Mouse (Mus musculus) heart, postnatal 0 days (tissue): Measurements from ENCODE around the gene Bhlhe23. TPM values are rescaled to one million over a fixed set of nuclear protein-coding genes. Genes with fewer than 3 reads are reported as not detected.

ENCODE experiments used
- ATAC-seq: fragments of 200-750 bp; cut with Nextera tagmentation; 2 replicates; pipeline ENCODE4 v1.8.0; 2017; ENCODE audit warnings: low read depth, moderate number of reproducible peaks, moderate library complexity; ENCODE audit not compliant: insufficient read depth
- DNase-seq: peaks from one replicate; pipeline ENCODE4 v3.0.0-alpha.2; 2016; ENCODE audit warnings: low spot score
- H3K27ac ChIP-seq: fragments of 300-500 bp; sonication (generic); 2 replicates; pipeline ENCODE4 v1.5.1; 2014; ENCODE audit warnings: low read depth, mild to moderate bottlenecking
- H3K27me3 ChIP-seq: fragments of 300-500 bp; sonication (generic); 2 replicates; pipeline ENCODE4 v1.6.1; 2014; ENCODE audit warnings: low read length, mixed read lengths; ENCODE audit not compliant: control insufficient read depth, insufficient read depth
- H3K36me3 ChIP-seq: fragments of 300-500 bp; sonication (generic); replicated peaks from 2 replicates; pipeline ENCODE4 v1.6.1; 2014; ENCODE audit warnings: low read length, mixed read lengths; ENCODE audit not compliant: control insufficient read depth, insufficient read depth
- H3K4me1 ChIP-seq: fragments of 300-500 bp; sonication (generic); 2 replicates; pipeline ENCODE4 v1.6.1; 2014; ENCODE audit warnings: antibody characterized with exemption; ENCODE audit not compliant: control insufficient read depth, insufficient read depth
- H3K4me2 ChIP-seq: fragments of 300-500 bp; sonication (generic); 2 replicates; pipeline ENCODE4 v1.6.1; 2014; ENCODE audit warnings: low read depth, mild to moderate bottlenecking, low read length, moderate library complexity
- H3K4me3 ChIP-seq: fragments of 300-500 bp; sonication (generic); 2 replicates; pipeline ENCODE4 v1.5.1; 2014; ENCODE audit warnings: low read depth, low read length
- H3K9ac ChIP-seq: fragments of 300-500 bp; sonication (generic); replicated peaks from 2 replicates; pipeline ENCODE4 v1.6.1; 2014; ENCODE audit warnings: low read depth, low read length, mixed read lengths
- H3K9me3 ChIP-seq: fragments of 300-500 bp; sonication (generic); replicated peaks from 2 replicates; pipeline ENCODE4 v1.6.1; 2016; ENCODE audit warnings: low read length; ENCODE audit not compliant: control insufficient read depth
- CTCF ChIP-seq: IDR thresholded peaks from 2 replicates; pipeline ENCODE4 v1.5.1; 2016; ENCODE audit warnings: antibody characterized with exemption, control low read depth, low read depth
- EP300 ChIP-seq: IDR thresholded peaks from 2 replicates; pipeline ENCODE4 v1.6.1; 2016; ENCODE audit warnings: antibody characterized with exemption, low read depth
- WGBS: fragments of 180-500 bp; shearing (Covaris S2); extraction: QIAGEN DNeasy Blood & Tissue Kit; methylation state at CpG from one replicate; pipeline ENCODE4 v1.1.7; 2014; 5-methylcytosine and 5-hydroxymethylcytosine counted together
- polyA plus RNA-seq: library from polyadenylated mRNA; unstranded; fragments of >200 nt; fragmentation: Nextera tagmentation; extraction: Ambion mirVana; gene quantifications from 2 replicates; pipeline ENCODE4 v1.2.1, GENCODE M21; 2015
- total RNA-seq: library from RNA; depleted of rRNA; stranded (reverse); fragments of >200 nt; gene quantifications from 2 replicates; pipeline ENCODE4 v1.2.3, GENCODE M21; 2014; ENCODE audit warnings: low replicate concordance

The Bhlhe23 gene
- total and polyA plus RNA-seq, 2 experiments from 2014 or later: not detected

DNA sequence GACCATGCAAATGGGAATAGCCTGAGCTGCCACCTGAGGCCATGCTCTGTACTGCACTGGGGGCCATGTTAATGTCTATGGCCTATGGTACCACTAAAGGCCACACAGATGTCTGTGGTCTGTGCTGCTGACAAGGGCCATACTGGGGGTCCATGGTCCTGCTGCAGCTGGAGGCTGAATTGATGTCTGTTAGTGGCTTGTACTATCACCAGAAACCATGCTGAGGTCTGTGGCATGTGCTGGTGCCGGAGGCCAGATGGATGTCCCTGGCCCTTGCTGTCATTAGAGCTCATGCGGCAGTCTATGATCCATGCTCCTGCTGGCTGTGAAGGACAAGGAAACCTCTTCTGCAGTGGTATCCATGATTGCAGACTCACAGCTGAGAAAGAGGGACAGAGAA, 42.8 kb upstream of the Bhlhe23 start:
- Histone ChIP-seq H3K27me3 (0 out of 2 replicates have a peak, but pooled peaks cover 3% of the 10 kb centered on the region), H3K4me2 (no peak overlapping the region), H3K36me3 (no peaks in the 10 kb centered on the region), H3K4me3 (no peak overlapping the region), H3K9me3 (no peaks in the 10 kb centered on the region), H3K4me1 (no peaks in the 10 kb centered on the region), H3K9ac (no peak overlapping the region), H3K27ac (no peak overlapping the region)
- ATAC-seq (no peak), DNase-seq (no peak)
- no peak for TF ChIP-seq EP300
- no peak for TF ChIP-seq CTCF
- WGBS: 86% methylated on average over 2 of the region's 2 CpGs

GRCm38 (mm10) chr2:180816440-180817065, 39.9 kb upstream of the Bhlhe23 start:
- TF ChIP-seq CTCF (no peak), EP300 (no peak)
- no peak overlapping the region for H3K4me2 ChIP-seq
- no peaks in the 10 kb centered on the region for H3K4me1 ChIP-seq
- H3K4me3 ChIP-seq: no peak overlapping the region
- H3K27me3 ChIP-seq: no peaks in the 10 kb centered on the region
- WGBS: 57% methylated on average over 6 of the region's 6 CpGs
- no peak overlapping the region for H3K9ac ChIP-seq
- no peaks in the 10 kb centered on the region for H3K9me3 ChIP-seq
- no peak for DNase-seq
- no peaks in the 10 kb centered on the region for H3K36me3 ChIP-seq
- ATAC-seq: no peak
- H3K27ac ChIP-seq: no peak overlapping the region

- Histone ChIP-seq H3K9me3 (no peaks in the 10 kb centered on the region), H3K9ac (no peak overlapping the region), H3K4me1 (no peaks in the 10 kb centered on the region), H3K4me3 (no peak overlapping the region), H3K27me3 (no peaks in the 10 kb centered on the region), H3K36me3 (no peaks in the 10 kb centered on the region), H3K4me2 (no peak overlapping the region), H3K27ac (no peak overlapping the region)
- 52% methylated on average over 4 of the region's 4 CpGs for WGBS
- DNase-seq (no peak), ATAC-seq (no peak)
- no peak for TF ChIP-seq EP300
Observed at GRCm38 (mm10) chr2:180813982-180814568, 37.4 kb upstream of the Bhlhe23 start.

DNA sequence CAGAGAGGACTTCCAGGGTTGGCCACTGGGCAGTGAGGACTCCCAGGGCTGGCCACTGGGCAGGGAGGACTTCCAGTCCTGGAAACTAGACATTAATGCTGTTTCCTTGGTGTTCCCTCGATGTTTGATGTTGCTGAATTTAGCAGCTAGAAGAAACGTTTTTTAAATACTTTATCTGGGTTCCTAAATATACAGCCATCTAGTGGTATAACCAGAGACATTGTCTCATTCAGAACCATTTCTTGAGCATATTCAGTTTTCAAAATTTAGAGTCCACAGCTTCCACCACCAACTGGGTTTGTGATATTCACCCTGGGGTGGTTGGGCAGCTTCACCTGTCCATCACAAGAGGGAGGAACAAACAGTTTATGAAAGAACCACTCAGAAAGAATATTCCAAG, 34.3 kb upstream of the Bhlhe23 start:
- Histone ChIP-seq H3K9ac (no peak overlapping the region), H3K27ac (no peak overlapping the region), H3K9me3 (no peaks in the 10 kb centered on the region), H3K27me3 (no peaks in the 10 kb centered on the region; the same call in 1 of the 2 replicates), H3K36me3 (no peaks in the 10 kb centered on the region), H3K4me1 (no peaks in the 10 kb centered on the region), H3K4me2 (no peak overlapping the region), H3K4me3 (no peak overlapping the region)
- ATAC-seq (no peak), DNase-seq (no peak)
- 50% methylated on average over 2 of the region's 2 CpGs for WGBS
- TF ChIP-seq CTCF (no peak), EP300 (no peak)

DNA sequence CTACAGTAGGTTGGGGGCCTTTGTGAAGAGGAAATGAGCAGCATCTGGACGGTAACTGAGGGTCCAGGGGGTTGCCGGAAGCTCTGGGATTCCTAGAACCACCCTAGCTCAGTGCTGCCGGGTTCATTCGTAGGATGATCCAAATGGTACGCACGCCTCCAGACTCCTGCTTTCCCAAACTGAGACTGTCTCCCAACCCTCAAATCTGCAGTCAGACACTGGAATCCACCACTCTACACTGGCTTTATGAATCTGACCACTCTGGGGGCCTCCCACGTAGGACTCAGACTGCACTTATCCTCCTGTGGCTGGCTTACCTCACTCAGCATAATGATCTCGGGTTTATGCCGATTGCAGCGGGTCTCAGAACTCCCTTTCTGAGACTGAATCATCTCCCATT, 32.8 kb upstream of the Bhlhe23 start:
- no peak for TF ChIP-seq CTCF
- no peak for TF ChIP-seq EP300
- H3K27ac ChIP-seq: no peak overlapping the region
- no peaks in the 10 kb centered on the region for H3K36me3 ChIP-seq
- no peak overlapping the region for H3K4me2 ChIP-seq
- 69% methylated on average over 10 of the region's 10 CpGs for WGBS
- no peaks in the 10 kb centered on the region; the same call in 1 of the 2 replicates for H3K27me3 ChIP-seq
- H3K4me1 ChIP-seq: no peaks in the 10 kb centered on the region
- ATAC-seq (no peak), DNase-seq (no peak)
- H3K4me3 ChIP-seq: no peak overlapping the region
- no peak overlapping the region for H3K9ac ChIP-seq
- H3K9me3 ChIP-seq: no peaks in the 10 kb centered on the region

- DNase-seq (no peak), ATAC-seq (no peak)
- Histone ChIP-seq H3K4me1 (no peaks in the 10 kb centered on the region), H3K27me3 (peaks cover 5% of the 10 kb centered on the region; the same call in 1 of the 2 replicates), H3K36me3 (no peaks in the 10 kb centered on the region), H3K9me3 (no peaks in the 10 kb centered on the region), H3K4me2 (no peak overlapping the region), H3K4me3 (no peak overlapping the region), H3K9ac (no peak overlapping the region), H3K27ac (no peak overlapping the region)
- TF ChIP-seq EP300 (no peak), CTCF (peak; percentile 55)
- 29% methylated on average over 1 of the region's 1 CpGs for WGBS
Observed at GRCm38 (mm10) chr2:180805966-180806365, 29.3 kb upstream of the Bhlhe23 start.
